Mouse (Mus musculus): Measurements from ENCODE around the gene Ptgds. TPM values are rescaled to one million over a fixed set of nuclear protein-coding genes. Genes with fewer than 3 reads are reported as not detected.
A peak's percentile ranks its signal among the peaks of the same experiment; 100 is the strongest.

The Ptgds gene
- polyA plus RNA-seq, 1 experiment: 47.2 TPM

GRCm38 (mm10) chr2:25460135-25460534 is 9.7 kb downstream of the Ptgds start:
- TF ChIP-seq CTCF (conservative IDR thresholded peaks at IDR 0.05; ENCODE audit: insufficient read depth, insufficient read length, low read depth, low read length) (no peak), POLR2A (IDR thresholded peaks at IDR 0.05; ENCODE audit: low read depth, low read length) (no peak)
- WGBS: 20% methylated on average over 5 of the region's 5 CpGs
- Histone ChIP-seq H3K27me3 (replicated peaks; ENCODE audit: control insufficient read depth, insufficient read depth, low read length) (no peaks in the 10 kb centered on the region), H3K36me3 (ENCODE audit: control insufficient read depth, insufficient read depth, low read length) (no peaks in the 10 kb centered on the region), H3K4me3 (ENCODE audit: insufficient read depth, low read depth, low read length) (peak overlapping the region; percentile 71), H3K27ac (ENCODE audit: insufficient read depth, low read depth, low read length) (peak overlapping the region; percentile 93), H3K4me1 (ENCODE audit: control insufficient read depth, insufficient read depth, low read length) (peaks cover 11% of the 10 kb centered on the region)
- DNase-seq: no peak

- TF ChIP-seq CTCF (conservative IDR thresholded peaks at IDR 0.05; ENCODE audit: insufficient read depth, insufficient read length, low read depth, low read length) (no peak), POLR2A (IDR thresholded peaks at IDR 0.05; ENCODE audit: low read depth, low read length) (no peak)
- no peak overlapping the region for H3K27ac ChIP-seq (ENCODE audit: insufficient read depth, low read depth, low read length)
- DNase-seq: peak; percentile 17
Observed at GRCm38 (mm10) chr2:25458911-25459310, 10.9 kb downstream of the Ptgds start.

GRCm38 (mm10) chr2:25457022-25457896 is 12.6 kb downstream of the Ptgds start:
- Histone ChIP-seq H3K4me3 (ENCODE audit: insufficient read depth, low read depth, low read length) (no peak overlapping the region), H3K27me3 (replicated peaks; ENCODE audit: control insufficient read depth, insufficient read depth, low read length) (no peaks in the 10 kb centered on the region), H3K4me1 (ENCODE audit: control insufficient read depth, insufficient read depth, low read length) (peaks cover 11% of the 10 kb centered on the region), H3K27ac (ENCODE audit: insufficient read depth, low read depth, low read length) (no peak overlapping the region), H3K36me3 (ENCODE audit: control insufficient read depth, insufficient read depth, low read length) (no peaks in the 10 kb centered on the region)
- DNase-seq: no peak
- TF ChIP-seq POLR2A (IDR thresholded peaks at IDR 0.05; ENCODE audit: low read depth, low read length): no peak
- TF ChIP-seq CTCF (conservative IDR thresholded peaks at IDR 0.05; ENCODE audit: insufficient read depth, insufficient read length, low read depth, low read length): no peak
- WGBS: 91% methylated on average over 9 of the region's 9 CpGs

More at GRCm38 (mm10) chr2:25458911-25459310, 10.9 kb downstream of the Ptgds start:
- Histone ChIP-seq H3K36me3 (ENCODE audit: control insufficient read depth, insufficient read depth, low read length) (no peaks in the 10 kb centered on the region), H3K27me3 (replicated peaks; ENCODE audit: control insufficient read depth, insufficient read depth, low read length) (no peaks in the 10 kb centered on the region), H3K4me3 (ENCODE audit: insufficient read depth, low read depth, low read length) (no peak overlapping the region), H3K4me1 (ENCODE audit: control insufficient read depth, insufficient read depth, low read length) (peaks cover 11% of the 10 kb centered on the region)
- WGBS: 75% methylated on average over 5 of the region's 5 CpGs

GRCm38 (mm10) chr2:25456205-25456953 is 13.5 kb downstream of the Ptgds start, which contains the start of gene Clic3:
Clic3 (plus strand) TSS chr2:25456838.
- H3K27me3 ChIP-seq (replicated peaks; ENCODE audit: control insufficient read depth, insufficient read depth, low read length): no peaks in the 10 kb centered on the region
- no peak for TF ChIP-seq POLR2A (IDR thresholded peaks at IDR 0.05; ENCODE audit: low read depth, low read length)
- no peak for TF ChIP-seq CTCF (conservative IDR thresholded peaks at IDR 0.05; ENCODE audit: insufficient read depth, insufficient read length, low read depth, low read length)
- no peak for DNase-seq
- H3K36me3 ChIP-seq (ENCODE audit: control insufficient read depth, insufficient read depth, low read length): no peaks in the 10 kb centered on the region
- WGBS: 60% methylated on average over 14 of the region's 14 CpGs
- no peak within 1 kb of the TSS for H3K4me3 ChIP-seq (ENCODE audit: insufficient read depth, low read depth, low read length)
- H3K4me1 ChIP-seq (ENCODE audit: control insufficient read depth, insufficient read depth, low read length): peaks cover 9% of the 10 kb centered on the region
- no peak within 1 kb of the TSS for H3K27ac ChIP-seq (ENCODE audit: insufficient read depth, low read depth, low read length)

GRCm38 (mm10) chr2:25452951-25453350 is 16.9 kb downstream of the Ptgds start:
- DNase-seq: no peak
- WGBS: 64% methylated on average over 1 of the region's 1 CpGs
- Histone ChIP-seq H3K27me3 (replicated peaks; ENCODE audit: control insufficient read depth, insufficient read depth, low read length) (no peaks in the 10 kb centered on the region), H3K4me1 (ENCODE audit: control insufficient read depth, insufficient read depth, low read length) (no peaks in the 10 kb centered on the region), H3K36me3 (ENCODE audit: control insufficient read depth, insufficient read depth, low read length) (no peaks in the 10 kb centered on the region), H3K4me3 (ENCODE audit: insufficient read depth, low read depth, low read length) (no peak overlapping the region), H3K27ac (ENCODE audit: insufficient read depth, low read depth, low read length) (no peak overlapping the region)
- no peak for TF ChIP-seq CTCF (conservative IDR thresholded peaks at IDR 0.05; ENCODE audit: insufficient read depth, insufficient read length, low read depth, low read length)

- peak; percentile 66 for DNase-seq
- Histone ChIP-seq H3K27me3 (replicated peaks; ENCODE audit: control insufficient read depth, insufficient read depth, low read length) (no peaks in the 10 kb centered on the region), H3K27ac (ENCODE audit: insufficient read depth, low read depth, low read length) (no peak overlapping the region), H3K36me3 (ENCODE audit: control insufficient read depth, insufficient read depth, low read length) (no peaks in the 10 kb centered on the region), H3K4me3 (ENCODE audit: insufficient read depth, low read depth, low read length) (no peak overlapping the region), H3K4me1 (ENCODE audit: control insufficient read depth, insufficient read depth, low read length) (no peaks in the 10 kb centered on the region)
- 68% methylated on average over 8 of the region's 8 CpGs for WGBS
- TF ChIP-seq POLR2A (IDR thresholded peaks at IDR 0.05; ENCODE audit: low read depth, low read length) (no peak), CTCF (conservative IDR thresholded peaks at IDR 0.05; ENCODE audit: insufficient read depth, insufficient read length, low read depth, low read length) (no peak)
Observed at GRCm38 (mm10) chr2:25450853-25451647, 18.8 kb downstream of the Ptgds start.

Measured in kidney, adult 2 months (tissue).